Mouse (Mus musculus): ENCODE data around the gene Phykpl. TPM values are rescaled to one million over a fixed set of nuclear protein-coding genes. Genes with fewer than 3 reads are reported as not detected.

Phykpl gene
- 13.8 to 20.0 TPM (median 15.8 TPM) in 3 replicates for total RNA-seq (2017)

DNA sequence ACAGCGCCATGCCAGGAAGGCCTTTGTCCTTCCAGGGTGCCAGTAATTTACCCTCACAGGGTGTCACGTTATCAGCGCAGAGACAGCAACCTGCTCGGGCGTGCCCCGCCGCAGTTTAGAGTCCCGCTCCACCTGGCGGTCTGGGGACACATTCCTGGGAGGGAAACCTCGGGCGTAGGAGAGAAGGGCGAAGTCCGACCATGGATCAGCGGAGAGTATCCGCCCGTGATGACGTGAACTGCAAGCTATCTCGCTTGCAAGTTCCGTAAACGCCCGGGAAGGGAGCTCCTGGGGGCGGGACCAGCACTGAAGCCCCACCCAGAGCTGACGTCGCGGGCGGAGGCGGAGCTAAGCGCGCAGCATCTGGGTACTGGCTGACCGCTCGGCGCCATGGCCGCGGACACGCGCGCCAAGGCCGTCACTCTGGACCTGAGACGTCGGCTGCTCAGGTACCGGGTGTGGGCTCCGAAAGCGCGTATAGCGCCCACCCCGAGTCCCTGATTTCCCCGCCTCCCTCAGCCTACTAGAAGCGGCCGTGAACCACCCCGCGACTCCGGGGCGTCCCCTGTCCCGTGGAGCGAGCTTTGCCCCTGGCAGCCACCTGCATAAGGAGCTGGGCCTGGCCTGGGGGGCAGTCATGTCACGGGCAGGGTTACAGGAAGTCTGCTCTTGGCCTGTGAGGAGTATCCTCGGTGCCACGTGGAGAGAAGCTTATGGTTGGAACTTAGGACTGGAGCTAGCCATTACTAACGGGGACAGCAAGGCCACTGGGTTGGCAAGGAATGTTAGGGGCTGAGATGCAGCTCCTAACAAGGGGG, at the start of gene Phykpl:
TSS of gene Phykpl (plus strand) at position 327 of the 818 bp plus-strand sequence.
- ATAC-seq (replicated peaks; ENCODE audit: insufficient number of reproducible peaks, low FRiP score, low TSS enrichment, poor library complexity, severe bottlenecking), result peak; percentile 76

- no peak for ATAC-seq (replicated peaks; ENCODE audit: insufficient number of reproducible peaks, low FRiP score, low TSS enrichment, poor library complexity, severe bottlenecking)
Observed at GRCm38 (mm10) chr11:51538388-51538787, 46.2 kb upstream of the Phykpl start.

- ATAC-seq (replicated peaks; ENCODE audit: insufficient number of reproducible peaks, low FRiP score, low TSS enrichment, poor library complexity, severe bottlenecking), result no peak
Observed at GRCm38 (mm10) chr11:51538919-51539758, 45.4 kb upstream of the Phykpl start.

DNA sequence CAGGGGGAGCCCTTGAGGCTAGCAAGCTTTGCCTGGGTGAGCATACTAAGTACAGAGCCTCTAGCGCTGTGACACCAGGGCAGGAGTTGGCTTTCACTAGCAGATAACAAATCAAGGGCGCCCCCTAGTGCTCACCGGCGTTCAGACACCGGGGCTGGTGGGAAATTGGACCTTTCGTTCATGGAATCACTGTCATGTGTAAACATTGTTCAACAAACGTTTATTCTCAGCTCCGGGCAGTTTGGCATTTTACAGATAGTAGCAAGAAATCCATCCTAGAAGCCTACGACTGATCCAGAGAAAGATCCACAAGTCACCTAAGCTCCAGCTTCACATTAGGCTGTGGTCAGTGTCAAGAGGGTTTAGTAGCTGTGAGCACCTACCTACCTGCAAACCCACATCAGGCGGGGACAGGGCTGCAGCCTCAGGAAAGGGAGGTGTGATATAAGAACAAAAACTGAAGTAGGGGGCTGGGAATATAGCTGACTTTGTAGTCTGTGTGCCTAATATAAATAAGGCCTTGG, 44.7 kb upstream of the Phykpl start:
- peak; percentile 96 for ATAC-seq (replicated peaks; ENCODE audit: insufficient number of reproducible peaks, low FRiP score, low TSS enrichment, poor library complexity, severe bottlenecking)

DNA sequence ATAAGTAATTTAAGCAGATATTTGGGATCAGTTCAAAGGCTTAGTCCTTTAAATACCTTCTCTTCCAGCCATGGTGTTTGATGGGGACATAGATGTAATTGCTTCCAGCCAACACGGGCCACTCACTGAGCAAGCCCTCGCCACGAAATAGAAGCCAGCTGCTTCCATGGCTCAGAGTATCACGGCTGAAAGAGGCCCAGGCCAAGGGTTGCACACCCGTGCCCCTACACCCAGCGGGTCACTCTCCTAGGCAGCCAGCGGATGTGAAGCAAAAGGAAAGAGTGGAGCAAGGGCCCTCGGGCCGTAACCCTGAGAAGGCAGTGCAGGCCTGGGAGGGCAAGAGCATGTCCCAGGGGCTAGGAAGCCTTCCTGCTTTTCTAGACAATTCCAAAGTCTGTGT, 42.1 kb upstream of the Phykpl start:
- ATAC-seq (replicated peaks; ENCODE audit: insufficient number of reproducible peaks, low FRiP score, low TSS enrichment, poor library complexity, severe bottlenecking), result no peak

DNA sequence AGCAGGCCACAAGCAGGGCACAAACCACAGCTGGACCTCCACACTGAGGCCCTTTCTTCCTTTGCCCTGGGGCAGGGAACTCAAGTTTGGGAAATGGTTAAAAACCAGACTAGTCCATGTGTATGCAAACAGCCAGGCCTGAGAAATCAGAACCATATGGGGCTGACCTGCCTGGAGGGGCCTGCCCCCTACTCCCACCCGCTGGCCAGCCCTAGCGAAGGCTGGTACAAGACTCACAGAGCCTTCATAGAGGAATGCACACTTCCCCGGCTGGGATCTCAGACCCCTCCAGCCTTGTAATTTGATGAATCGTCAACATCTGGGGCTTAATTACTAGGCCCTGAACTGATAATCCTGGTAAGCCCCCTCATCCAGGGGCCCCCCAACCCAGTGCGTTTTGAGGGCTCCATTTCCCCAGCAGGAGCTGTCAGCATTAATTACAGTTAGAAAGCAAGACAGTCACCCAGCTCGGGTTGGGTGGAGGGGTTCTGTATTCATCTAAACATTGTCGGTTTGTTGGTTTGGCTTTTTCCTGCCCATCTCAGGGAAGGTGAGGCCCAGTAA, 41.0 kb upstream of the Phykpl start:
- ATAC-seq (replicated peaks; ENCODE audit: insufficient number of reproducible peaks, low FRiP score, low TSS enrichment, poor library complexity, severe bottlenecking), result no peak

GRCm38 (mm10) chr11:51544413-51544812, 40.1 kb upstream of the Phykpl start:
- no peak for ATAC-seq (replicated peaks; ENCODE audit: insufficient number of reproducible peaks, low FRiP score, low TSS enrichment, poor library complexity, severe bottlenecking)

DNA sequence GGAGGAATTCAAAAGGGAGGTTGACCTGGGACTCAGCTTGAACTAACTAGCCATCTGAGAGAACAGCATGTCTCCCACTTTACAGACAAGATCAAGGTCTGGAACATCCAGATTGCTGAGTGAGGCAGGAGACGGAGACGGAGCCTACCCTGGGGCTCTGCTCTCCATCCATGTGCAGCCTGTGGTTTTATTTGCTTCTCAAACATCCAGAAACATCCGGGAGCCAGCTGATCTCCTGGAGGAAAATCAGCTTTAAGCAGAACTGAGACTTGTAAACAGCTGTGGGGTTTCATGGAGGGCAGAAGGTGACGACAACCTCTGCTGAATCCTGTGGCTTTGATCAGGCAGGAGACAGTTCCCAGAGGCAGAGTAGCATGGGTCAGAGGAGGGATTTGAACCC, 38.7 kb upstream of the Phykpl start:
- ATAC-seq (replicated peaks; ENCODE audit: insufficient number of reproducible peaks, low FRiP score, low TSS enrichment, poor library complexity, severe bottlenecking), result no peak

DNA sequence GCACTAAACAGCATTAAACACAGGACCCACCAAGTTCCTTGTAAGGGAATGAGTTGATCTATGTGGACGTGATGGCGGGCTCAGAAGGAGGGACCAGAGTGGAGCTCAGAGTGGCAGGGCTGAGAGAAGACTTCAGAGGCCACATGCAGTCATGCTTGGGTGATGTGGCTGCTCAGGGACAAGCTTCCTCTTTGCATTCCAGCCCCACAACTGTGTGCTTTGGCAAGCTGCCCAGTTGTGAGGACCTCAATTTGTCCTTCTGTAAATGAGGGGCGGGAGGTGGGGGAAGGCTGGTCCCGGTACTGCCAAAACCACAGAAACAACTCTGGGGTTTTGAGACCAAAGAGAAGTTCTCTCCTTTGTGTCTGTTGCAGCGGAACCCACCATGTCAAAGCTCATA, 33.3 kb upstream of the Phykpl start:
- no peak for ATAC-seq (replicated peaks; ENCODE audit: insufficient number of reproducible peaks, low FRiP score, low TSS enrichment, poor library complexity, severe bottlenecking)

DNA sequence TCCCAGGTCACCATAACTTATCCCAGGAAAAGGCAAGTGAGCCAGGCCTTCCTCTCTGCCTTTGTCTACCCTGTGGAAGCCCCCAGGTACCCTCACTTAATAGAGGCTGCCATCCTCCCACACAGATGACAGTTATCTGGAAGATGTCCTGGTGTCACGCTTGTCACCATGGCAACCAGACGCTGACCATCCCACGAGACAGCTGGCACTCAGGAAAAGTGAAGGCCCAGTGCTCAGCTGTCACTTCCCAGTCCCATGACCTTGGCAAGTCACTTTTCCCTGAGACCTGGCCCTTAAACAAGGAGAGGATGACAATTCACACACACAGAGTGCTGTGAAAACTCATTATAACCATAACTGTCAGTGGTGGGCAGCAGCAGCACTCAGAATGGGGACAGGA, 32.5 kb upstream of the Phykpl start:
- ATAC-seq (replicated peaks; ENCODE audit: insufficient number of reproducible peaks, low FRiP score, low TSS enrichment, poor library complexity, severe bottlenecking), result no peak

DNA sequence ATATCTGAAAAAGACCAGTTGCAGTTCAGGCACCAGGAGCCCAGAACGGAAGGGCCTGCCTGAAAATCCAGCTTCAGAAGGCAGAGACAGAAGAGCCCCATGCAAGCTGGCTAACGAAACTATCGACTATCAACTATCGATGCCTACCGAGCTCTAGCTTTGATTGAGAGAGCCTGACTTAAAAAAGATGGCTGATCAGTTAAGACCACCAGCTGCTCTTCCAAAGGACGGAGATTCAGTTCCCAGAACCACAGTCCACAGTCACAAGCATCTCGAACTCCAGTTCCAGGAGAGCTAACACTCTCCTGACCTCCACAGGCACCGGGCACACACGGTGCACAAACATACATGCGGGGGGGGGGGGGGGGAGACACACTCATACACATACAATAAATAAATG, 30.0 kb upstream of the Phykpl start:
- ATAC-seq (replicated peaks; ENCODE audit: insufficient number of reproducible peaks, low FRiP score, low TSS enrichment, poor library complexity, severe bottlenecking), result no peak

GRCm38 (mm10) chr11:51555066-51555465, 29.5 kb upstream of the Phykpl start:
- ATAC-seq (replicated peaks; ENCODE audit: insufficient number of reproducible peaks, low FRiP score, low TSS enrichment, poor library complexity, severe bottlenecking), result no peak

DNA sequence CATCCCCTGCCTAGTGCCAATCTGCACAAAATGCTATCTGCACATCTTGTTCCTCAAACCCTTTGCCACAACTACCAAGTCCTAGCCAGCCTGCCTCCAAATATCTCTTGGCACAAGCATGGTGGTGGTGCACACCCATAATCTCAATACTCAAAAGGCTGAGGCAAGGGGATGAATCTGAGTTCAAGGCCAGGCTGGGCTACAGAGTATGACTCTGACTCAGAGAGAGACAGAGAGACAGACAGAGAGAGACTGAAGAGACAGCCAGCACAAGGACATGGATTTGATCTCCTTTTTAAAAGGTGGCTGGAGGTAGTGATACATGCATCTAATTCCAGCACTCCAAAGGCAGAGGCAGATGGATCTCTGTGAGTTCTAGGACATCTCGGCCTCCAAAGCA, 21.3 kb upstream of the Phykpl start:
- no peak for ATAC-seq (replicated peaks; ENCODE audit: insufficient number of reproducible peaks, low FRiP score, low TSS enrichment, poor library complexity, severe bottlenecking)

DNA sequence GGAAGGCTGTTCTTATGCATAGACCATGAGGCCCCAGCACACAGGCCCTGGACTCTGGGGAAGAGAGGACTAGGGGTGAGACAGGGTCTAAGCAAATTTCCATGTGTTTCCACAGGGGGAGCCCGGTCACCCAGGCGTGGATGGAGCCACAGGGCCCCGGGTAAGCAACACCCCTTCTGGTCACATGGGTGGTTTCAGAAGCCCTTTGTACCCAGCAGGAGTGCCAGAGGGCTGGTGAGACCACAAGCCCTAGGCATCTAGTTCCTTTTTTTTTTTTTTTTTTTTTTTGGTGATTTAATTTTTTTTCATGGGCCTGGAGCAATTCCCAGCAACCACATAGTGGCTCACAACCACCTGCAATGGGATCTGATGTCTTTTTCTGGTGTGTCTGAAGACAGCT, 19.5 kb upstream of the Phykpl start:
- ATAC-seq (replicated peaks; ENCODE audit: insufficient number of reproducible peaks, low FRiP score, low TSS enrichment, poor library complexity, severe bottlenecking), result peak; percentile 55; the same call in 1 of the 2 replicates

DNA sequence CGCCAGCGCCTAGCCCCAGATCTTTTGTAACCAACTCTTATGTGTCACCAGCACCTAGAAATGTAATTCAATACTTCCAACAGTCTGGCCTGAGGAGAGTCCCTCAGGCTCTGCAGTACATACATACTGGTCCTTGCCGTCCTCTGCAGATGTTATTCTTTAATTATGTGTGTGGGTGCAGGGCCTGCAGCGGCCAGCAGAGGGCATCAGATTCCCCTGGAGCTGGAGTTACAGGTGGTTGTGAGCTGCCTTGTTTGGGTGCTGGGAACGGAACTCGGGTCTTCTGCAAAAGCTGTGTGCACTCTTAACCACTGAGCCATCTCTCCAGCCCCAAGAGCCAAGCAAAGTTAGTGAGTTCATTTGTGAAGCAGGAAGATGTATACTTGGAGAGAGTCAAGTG, 18.6 kb upstream of the Phykpl start:
- no peak for ATAC-seq (replicated peaks; ENCODE audit: insufficient number of reproducible peaks, low FRiP score, low TSS enrichment, poor library complexity, severe bottlenecking)

GRCm38 (mm10) chr11:51568801-51569200, 15.8 kb upstream of the Phykpl start:
- ATAC-seq (replicated peaks; ENCODE audit: insufficient number of reproducible peaks, low FRiP score, low TSS enrichment, poor library complexity, severe bottlenecking), result no peak

- ATAC-seq (replicated peaks; ENCODE audit: insufficient number of reproducible peaks, low FRiP score, low TSS enrichment, poor library complexity, severe bottlenecking), result no peak
Observed at GRCm38 (mm10) chr11:51576454-51576853, 8.1 kb upstream of the Phykpl start.

GRCm38 (mm10) chr11:51577587-51577986, 7.0 kb upstream of the Phykpl start:
- no peak for ATAC-seq (replicated peaks; ENCODE audit: insufficient number of reproducible peaks, low FRiP score, low TSS enrichment, poor library complexity, severe bottlenecking)

DNA sequence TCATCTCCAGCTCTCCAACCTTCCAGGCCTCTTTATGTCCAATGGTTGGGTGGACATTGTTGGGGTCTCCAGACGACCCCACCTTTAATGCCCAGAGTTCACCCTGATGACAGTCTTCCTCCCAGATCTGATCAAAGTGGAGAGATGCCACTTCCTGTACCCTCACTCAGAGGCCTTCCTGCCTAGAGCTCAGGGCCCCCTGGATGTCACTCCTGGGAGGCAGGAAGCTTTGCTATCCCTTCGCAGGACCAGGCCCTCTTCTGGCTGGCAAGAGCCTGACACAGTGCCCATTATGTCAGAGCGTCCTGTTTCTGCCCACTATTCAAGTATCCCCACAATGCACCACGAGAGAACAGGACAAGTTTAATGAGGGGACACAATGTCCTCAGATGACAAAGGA, 5.5 kb upstream of the Phykpl start:
- ATAC-seq (replicated peaks; ENCODE audit: insufficient number of reproducible peaks, low FRiP score, low TSS enrichment, poor library complexity, severe bottlenecking), result no peak

All from monocyte, adult 5-6 weeks (primary cell).